Mouse (Mus musculus): ENCODE data around the gene Zfpl1. TPM values are rescaled to one million over a fixed set of nuclear protein-coding genes. Genes with fewer than 3 reads are reported as not detected.
A peak's percentile ranks its signal among the peaks of the same experiment; 100 is the strongest.
"Not testable (repeated sequence)": the region's sequence is repeated elsewhere in the genome, so short reads cannot be mapped to it uniquely, and the experiment has no call there.

Gene Zfpl1
- total RNA-seq, 2 experiments from 2014 or later = 39.6 to 40.3 TPM

GRCm38 (mm10) chr19:6057313-6058096 lies 27.3 kb downstream of the Zfpl1 start, which contains the start of the genes Mrpl49 and Fau:
Mrpl49 (minus strand) TSS chr19:6057785.
Fau (plus strand) TSS chr19:6057844.
- peak; percentile 98 to 99 for DNase-seq

- DNase-seq = no peak
Observed at GRCm38 (mm10) chr19:6056696-6057095, 28.1 kb downstream of the Zfpl1 start.

GRCm38 (mm10) chr19:6054296-6054695 lies 30.5 kb downstream of the Zfpl1 start:
- DNase-seq = no peak

- no peak for DNase-seq
Observed at GRCm38 (mm10) chr19:6052516-6052915, 32.2 kb downstream of the Zfpl1 start.

GRCm38 (mm10) chr19:6048681-6049410 lies 35.9 kb downstream of the Zfpl1 start:
- DNase-seq = no peak

GRCm38 (mm10) chr19:6047899-6048166 lies 36.9 kb downstream of the Zfpl1 start:
- DNase-seq = no peak

- DNase-seq = no peak
Observed at GRCm38 (mm10) chr19:6047154-6047898, 37.4 kb downstream of the Zfpl1 start.

- peak; percentile 90 to 92 for DNase-seq
Observed at GRCm38 (mm10) chr19:6046294-6047153, 38.2 kb downstream of the Zfpl1 start, which contains the start of gene Syvn1. Syvn1 (plus strand) TSS chr19:6046576.

- no peak for DNase-seq
Observed at GRCm38 (mm10) chr19:6045366-6046293, 39.1 kb downstream of the Zfpl1 start.

GRCm38 (mm10) chr19:6044102-6044501 lies 40.7 kb downstream of the Zfpl1 start:
- DNase-seq = not testable (repeated sequence)

GRCm38 (mm10) chr19:6042293-6042692 lies 42.5 kb downstream of the Zfpl1 start:
- no peak for DNase-seq

- DNase-seq = no peak
Observed at GRCm38 (mm10) chr19:6040002-6040401, 44.8 kb downstream of the Zfpl1 start.

- no peak for DNase-seq
Observed at GRCm38 (mm10) chr19:6038326-6038725, 46.4 kb downstream of the Zfpl1 start.

- no peak for DNase-seq
Observed at GRCm38 (mm10) chr19:6037695-6038094, 47.1 kb downstream of the Zfpl1 start.

GRCm38 (mm10) chr19:6035966-6036585 lies 48.7 kb downstream of the Zfpl1 start:
- no peak for DNase-seq

Small RNA genes within 50 kb of the gene (microRNA-seq; reads per million reads assigned to microRNA genes)
- gene Mir6988 = 1.5 to 2.8 reads per million in 2 experiments

Other genes with a start within 250 kb of the Zfpl1 start
- 10 to 100 TPM; 13.5 to 14.2 TPM for gene Frmd8, start 209.7 kb downstream of the Zfpl1 start, total RNA-seq (2021)
- 1 to 10 TPM; 2.5 to 2.7 TPM for gene Slc25a45, start 207.1 kb downstream of the Zfpl1 start, total RNA-seq (2021)
- gene Tigd3, start 190.8 kb downstream of the Zfpl1 start, total RNA-seq (2021) = 1 to 10 TPM; 1.9 to 2.2 TPM
- 100 to 1,000 TPM in 1 of 2 experiments, 10 to 100 TPM in 1; 92.0 to 108 TPM for gene Dpf2, start 171.9 kb downstream of the Zfpl1 start, total RNA-seq (2021)
- gene Cdc42ep2, start 160.1 kb downstream of the Zfpl1 start, total RNA-seq (2021) = 1 to 10 TPM; 4.4 to 5.5 TPM
- 1 to 10 TPM; 5.3 to 5.5 TPM for gene Pola2, start 120.8 kb downstream of the Zfpl1 start, total RNA-seq (2021)
- not detected for gene Slc22a20, start 98.8 kb downstream of the Zfpl1 start, total RNA-seq (2021)
- 10 to 100 TPM; 20.5 to 26.0 TPM for gene Capn1, start 69.1 kb downstream of the Zfpl1 start, total RNA-seq (2021)
- 10 to 100 TPM; 46.4 to 52.3 TPM for gene Syvn1, start 38.4 kb downstream of the Zfpl1 start, total RNA-seq (2021)
- gene Mrpl49, start 27.2 kb downstream of the Zfpl1 start, total RNA-seq (2021) = 10 to 100 TPM; 46.8 to 47.9 TPM
- 100 to 1,000 TPM; 676 to 701 TPM for gene Fau, start 27.1 kb downstream of the Zfpl1 start, total RNA-seq (2021)
- gene Znhit2, start 23.8 kb downstream of the Zfpl1 start, total RNA-seq (2021) = 10 to 100 TPM; 33.1 to 35.2 TPM
- 10 to 100 TPM; 26.4 to 34.2 TPM for gene Tm7sf2, start 16.6 kb downstream of the Zfpl1 start, total RNA-seq (2021)
- 10 to 100 TPM; 85.3 to 88.8 TPM for gene Vps51, start 7.7 kb downstream of the Zfpl1 start, total RNA-seq (2021)
- not detected for gene Tmem262, start 4.9 kb downstream of the Zfpl1 start, total RNA-seq (2021)
- 1 to 10 TPM; 1.5 to 1.6 TPM for gene Gm28374, start 2.7 kb downstream of the Zfpl1 start, total RNA-seq (2021)
- under 1 TPM; 0.17 to 0.43 TPM for gene Cdca5, start within 50 bp of the Zfpl1 start, total RNA-seq (2021)
- not detected for gene AC131692.1, start 9.5 kb upstream of the Zfpl1 start, total RNA-seq (2021)
- gene Naaladl1, start 20.8 kb upstream of the Zfpl1 start, total RNA-seq (2021) = under 1 TPM in 1 of 2 experiments, not detected in 1; 0.12 TPM
- gene Sac3d1, start 33.7 kb upstream of the Zfpl1 start, total RNA-seq (2021) = 10 to 100 TPM; 14.7 to 14.9 TPM
- 10 to 100 TPM; 40.2 to 42.5 TPM for gene Snx15, start 43.3 kb upstream of the Zfpl1 start, total RNA-seq (2021)
- under 1 TPM; 0.28 to 0.60 TPM for gene Batf2, start 56.0 kb upstream of the Zfpl1 start, total RNA-seq (2021)
- 10 to 100 TPM; 69.1 to 73.2 TPM for gene Arl2, start 56.6 kb upstream of the Zfpl1 start, total RNA-seq (2021)
- not detected for gene Majin, start 99.4 kb upstream of the Zfpl1 start, total RNA-seq (2021)
- gene Gpha2, start 141.4 kb upstream of the Zfpl1 start, total RNA-seq (2021) = not detected
- 100 to 1,000 TPM; 135 to 137 TPM for gene Ppp2r5b, start 150.9 kb upstream of the Zfpl1 start, total RNA-seq (2021)
- gene Atg2a, start 156.7 kb upstream of the Zfpl1 start, total RNA-seq (2021) = 10 to 100 TPM; 31.3 to 34.0 TPM
- 10 to 100 TPM; 72.8 to 82.2 TPM for gene Ehd1, start 191.8 kb upstream of the Zfpl1 start, total RNA-seq (2021)
- gene Cdc42bpg, start 221.5 kb upstream of the Zfpl1 start, total RNA-seq (2021) = 1 to 10 TPM; 4.3 to 6.9 TPM